Comparison of ENCODE assay signal across 9 mouse cellular contexts in the genomic region with DNA sequence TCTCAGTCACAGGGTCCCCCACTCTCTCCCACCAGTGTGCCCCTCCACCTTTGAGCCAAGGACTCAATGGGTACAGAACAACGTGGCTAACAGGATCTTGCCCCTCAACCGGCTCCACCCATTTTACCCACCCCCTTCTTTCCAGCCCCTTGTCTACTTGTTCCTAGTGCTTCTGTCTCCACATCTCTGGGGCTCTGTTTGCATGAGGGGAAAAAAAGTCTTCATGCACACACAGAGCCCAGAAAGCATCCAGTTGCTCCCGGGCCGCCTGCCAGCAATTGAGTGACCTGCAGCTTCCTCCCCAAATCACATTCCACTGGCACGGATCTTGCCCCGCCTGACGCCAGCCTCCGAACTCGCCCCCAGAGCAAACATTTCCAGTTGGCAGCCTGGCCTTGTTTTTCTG. TPM values are rescaled to one million over a fixed set of nuclear protein-coding genes. Genes with fewer than 3 reads are reported as not detected.
DNase-seq lines count a peak whose midpoint lies in the region; ATAC-seq and TF ChIP-seq lines count a peak whose summit lies in the region.
"Had no signal": no experiment of that assay in that cellular context is flagged by ENCODE, and none has a peak within 500 bp of the region (broad histone marks: within the 10 kb centered on the region; RNA-seq: fewer than 3 reads in every experiment).

No protein-coding gene starts in this region.

- H3K9ac ChIP-seq in hindbrain, embryonic 16.5 days (ENCODE audit: low read depth, low read length) = peak overlapping the region; percentile 35
- no peak overlapping the region for H3K9ac ChIP-seq in stomach, embryonic 14.5 days (replicated peaks; ENCODE audit: low read depth, low read length)

- H3K4me1 ChIP-seq in hindbrain, embryonic 16.5 days (ENCODE audit: control insufficient read depth, insufficient read depth, low read depth, low read length) = peaks cover 23% of the 10 kb centered on the region
- H3K4me1 ChIP-seq in stomach, embryonic 14.5 days (ENCODE audit: control insufficient read depth, insufficient read depth, low read length) = peaks cover 24% of the 10 kb centered on the region

- peak overlapping the region; percentile 12; the same call in 1 of the 2 replicates for H3K4me2 ChIP-seq in hindbrain, embryonic 16.5 days (ENCODE audit: low read length)
- no peak overlapping the region for H3K4me2 ChIP-seq in stomach, embryonic 14.5 days (replicated peaks; ENCODE audit: low read depth, low read length)

- no peaks in the 10 kb centered on the region for H3K9me3 ChIP-seq in hindbrain, embryonic 16.5 days (ENCODE audit: control insufficient read depth, low read length)
- no peaks in the 10 kb centered on the region for H3K9me3 ChIP-seq in stomach, embryonic 14.5 days (ENCODE audit: control insufficient read depth, low read depth, low read length)
- H3K9me3 ChIP-seq: megakaryocyte, embryonic 14.5 days had no signal

- WGBS in hindbrain, embryonic 16.5 days = 28% methylated on average over 9 of the region's 9 CpGs
- 11% methylated on average over 9 of the region's 9 CpGs for WGBS in stomach, embryonic 14.5 days

- no peaks in the 10 kb centered on the region for H3K36me3 ChIP-seq in hindbrain, embryonic 16.5 days (ENCODE audit: control insufficient read depth, insufficient read depth, low read length)
- H3K36me3 ChIP-seq in stomach, embryonic 14.5 days (ENCODE audit: control insufficient read depth, insufficient read depth, low read length) = no peaks in the 10 kb centered on the region

- peak overlapping the region; percentile 77 for H3K27ac ChIP-seq in hindbrain, embryonic 16.5 days (ENCODE audit: low read depth, low read length)
- peak overlapping the region; percentile 74; the same call in 1 of the 2 replicates for H3K27ac ChIP-seq in stomach, embryonic 14.5 days (ENCODE audit: low read length)

- no peak overlapping the region for H3K4me3 ChIP-seq in hindbrain, embryonic 16.5 days (ENCODE audit: low read length)
- H3K4me3 ChIP-seq in stomach, embryonic 14.5 days (ENCODE audit: low read depth, low read length) = no peak overlapping the region
- H3K4me3 ChIP-seq: megakaryocyte, embryonic 14.5 days had no signal

- ATAC-seq in Patski = peak; percentile 40
- ATAC-seq in hindbrain, embryonic 16.5 days = peak; percentile 91
- peak; percentile 57 for ATAC-seq in stomach, embryonic 14.5 days (ENCODE audit: insufficient number of reproducible peaks, insufficient read depth, low FRiP score, low read depth)

- CTCF ChIA-PET in Patski (lab: Charles Lee) = interaction anchor here (0.9 kb wide), 1 partner anchor 17 kb away, joined by 3 read pairs; no protein-coding TSS in a partner anchor

- H3K27me3 ChIP-seq in Patski = no peaks in the 10 kb centered on the region
- peaks cover 3% of the 10 kb centered on the region; the same call in 1 of the 2 replicates for H3K27me3 ChIP-seq in hindbrain, embryonic 16.5 days (replicated peaks; ENCODE audit: control insufficient read depth, insufficient read depth, low read length)
- no peaks in the 10 kb centered on the region for H3K27me3 ChIP-seq in stomach, embryonic 14.5 days (ENCODE audit: control insufficient read depth, insufficient read depth, low read length)

- no peak for DNase-seq in Patski (ENCODE audit: low read depth, low spot score)
- peak; percentile 49 for DNase-seq in cerebellum, adult 9-10 months
- DNase-seq in gastrocnemius, adult 8-10 months (ENCODE audit: low spot score in 2 of 2) = peak; percentile 90 to 95
- peak; percentile 66 to 73 for DNase-seq in layer of hippocampus, postnatal 36 days
- peak; percentile 96 for DNase-seq in lung, postnatal 14 days
- no peak for DNase-seq in B cell, adult 2 months

- in situ Hi-C loops in Patski (cut with MboI; ENCODE audit: low pct_unique_long_range_greater_than_20kb) = loop anchor here (5.0 to 10.0 kb wide), 2 partner anchors 57 to 319 kb away; no protein-coding TSS in a partner anchor

- POLR2A ChIA-PET in Patski (lab: Charles Lee) = no interaction called here

- no peak for TF ChIP-seq CTCF in Patski (IDR thresholded peaks at IDR 0.05)

RNA-seq across cellular contexts. Expression of gene Atoh8, which starts 8.8 kb away (rescaled TPM):
- 5.7 TPM for polyA plus RNA-seq in Patski (2021)
- 1 to 10 TPM; 2.5 to 3.6 (median 3.2) TPM for total RNA-seq in gastrocnemius, adult 8-10 months (2022)
- 3.9 and 4.7 TPM in 2 replicates for polyA plus RNA-seq in hindbrain, embryonic 16.5 days (2015; fragmentation: Nextera tagmentation; extraction: Ambion mirVana)
- 1 to 10 TPM; 2.2 to 3.4 TPM for total RNA-seq in layer of hippocampus, postnatal 36 days (2021)
- polyA plus RNA-seq in stomach, embryonic 14.5 days (2014; fragmentation: Nextera tagmentation; extraction: Ambion mirVana) = 7.9 and 9.9 TPM in 2 replicates

Comparison
In these comparisons a context has a peak if more than half of its experiments do, and no peak if none do; other contexts are left out.
1. ATAC-seq: peak in every context shown above with its lines; median percentile 91 in hindbrain, embryonic 16.5 days; 57 in stomach, embryonic 14.5 days; 40 in Patski.
2. DNase-seq: peak in cerebellum, adult 9-10 months (single experiment), gastrocnemius, adult 8-10 months (2 of 2), layer of hippocampus, postnatal 36 days (2 of 2) and lung, postnatal 14 days (single experiment); none in Patski (single experiment) and B cell, adult 2 months (0 of 2).